Comparison of ENCODE assay signal across 25 mouse cellular contexts in genomic region chr15:80319921-80320320, GRCm38 (mm10). TPM values are rescaled to one million over a fixed set of nuclear protein-coding genes. Genes with fewer than 3 reads are reported as not detected.
DNase-seq lines count a peak whose midpoint lies in the region; ATAC-seq and TF ChIP-seq lines count a peak whose summit lies in the region.
"Had no signal": no experiment of that assay in that cellular context is flagged by ENCODE, and none has a peak within 500 bp of the region (broad histone marks: within the 10 kb centered on the region; RNA-seq: fewer than 3 reads in every experiment).

No protein-coding gene starts in this region.

- H3K27ac ChIP-seq in liver, postnatal 0 days (ENCODE audit: low read depth), result no peak overlapping the region
- no peak overlapping the region for H3K27ac ChIP-seq in liver, embryonic 12.5 days
- H3K27ac ChIP-seq: embryonic facial prominence, embryonic 15.5 days; forebrain, embryonic 15.5 days; heart, embryonic 15.5 days; kidney, embryonic 15.5 days; liver, embryonic 15.5 days; midbrain, embryonic 15.5 days; neural tube, embryonic 12.5 days; stomach, postnatal 0 days had no signal

- DNase-seq in liver, postnatal 0 days, result peak; percentile 34
- peak; percentile 72 to 76 for DNase-seq in B cell, adult 2 months
- peak; percentile 63 for DNase-seq in induced T-regulatory cell, adult 2 months (ENCODE audit: low read depth)
- peak; percentile 15 to 33 for DNase-seq in spleen, postnatal 14 days (ENCODE audit: low spot score in 2 of 2)
- DNase-seq in adrenal gland, adult (ENCODE audit: inconsistent age in 2 of 2, low spot score in 1 of 2), result no peak
- no peak for DNase-seq in ovary, adult 18-20 months (ENCODE audit: low spot score)
- DNase-seq: adrenal gland, postnatal 10 days; cerebellum, adult 2 months; cerebellum, postnatal 36 days; heart, postnatal 4 days; kidney, postnatal 36 days; lung, postnatal 4 days; thymus, adult 2 months had no signal

- H3K9me3 ChIP-seq in liver, postnatal 0 days (ENCODE audit: low read length), result no peaks in the 10 kb centered on the region
- no peaks in the 10 kb centered on the region for H3K9me3 ChIP-seq in liver, embryonic 12.5 days (replicated peaks)
- H3K9me3 ChIP-seq: embryonic facial prominence, embryonic 15.5 days; forebrain, embryonic 15.5 days; heart, embryonic 15.5 days; kidney, embryonic 15.5 days; liver, embryonic 15.5 days; midbrain, embryonic 15.5 days; neural tube, embryonic 12.5 days had no signal

- H3K4me1 ChIP-seq in liver, postnatal 0 days (ENCODE audit: insufficient read depth), result no peaks in the 10 kb centered on the region
- no peaks in the 10 kb centered on the region for H3K4me1 ChIP-seq in liver, embryonic 12.5 days
- H3K4me1 ChIP-seq: liver, embryonic 15.5 days had no signal

- WGBS in liver, postnatal 0 days (ENCODE audit: insufficient replicate concordance), result 72% methylated on average over 6 of the region's 6 CpGs
- 62% methylated on average over 6 of the region's 6 CpGs for WGBS in liver, embryonic 12.5 days (ENCODE audit: insufficient replicate concordance)

- H3K27me3 ChIP-seq in liver, postnatal 0 days (ENCODE audit: insufficient read depth, low read length), result no peaks in the 10 kb centered on the region
- H3K27me3 ChIP-seq in liver, embryonic 12.5 days (replicated peaks), result peaks cover 16% of the 10 kb centered on the region
- H3K27me3 ChIP-seq: forebrain, embryonic 15.5 days; midbrain, embryonic 15.5 days; neural tube, embryonic 12.5 days had no signal

- no peak overlapping the region for H3K4me3 ChIP-seq in liver, postnatal 0 days (ENCODE audit: low read depth, low read length)
- no peak overlapping the region for H3K4me3 ChIP-seq in liver, embryonic 12.5 days
- H3K4me3 ChIP-seq: embryonic facial prominence, embryonic 15.5 days; forebrain, embryonic 15.5 days; heart, embryonic 15.5 days; kidney, embryonic 15.5 days; liver, embryonic 15.5 days; midbrain, embryonic 15.5 days; neural tube, embryonic 12.5 days had no signal

- TF ChIP-seq EP300 in liver, postnatal 0 days (IDR thresholded peaks at IDR 0.05; ENCODE audit: low read depth), result no peak

- no peak overlapping the region for H3K9ac ChIP-seq in liver, postnatal 0 days (replicated peaks)
- H3K9ac ChIP-seq in liver, embryonic 12.5 days, result no peak overlapping the region
- H3K9ac ChIP-seq: embryonic facial prominence, embryonic 15.5 days; forebrain, embryonic 15.5 days; heart, embryonic 15.5 days; kidney, embryonic 15.5 days; liver, embryonic 15.5 days; midbrain, embryonic 15.5 days; neural tube, embryonic 12.5 days had no signal

- TF ChIP-seq CTCF in liver, postnatal 0 days (IDR thresholded peaks at IDR 0.05; ENCODE audit: low read depth), result no peak

- peak; percentile 31; the same call in 1 of the 2 replicates for ATAC-seq in liver, postnatal 0 days
- no peak for ATAC-seq in liver, embryonic 12.5 days
- ATAC-seq: activated CD4-positive, CD25-positive, alpha-beta regulatory T cell, adult 4 months; forebrain, embryonic 15.5 days; hindbrain, embryonic 16.5 days; intestine, embryonic 16.5 days; midbrain, embryonic 15.5 days had no signal

- H3K4me2 ChIP-seq in liver, postnatal 0 days (ENCODE audit: low read depth, low read length), result peak overlapping the region; percentile 32; the same call in 1 of the 2 replicates
- no peak overlapping the region for H3K4me2 ChIP-seq in liver, embryonic 12.5 days
- H3K4me2 ChIP-seq: embryonic facial prominence, embryonic 15.5 days; forebrain, embryonic 15.5 days; heart, embryonic 15.5 days; kidney, embryonic 15.5 days; liver, embryonic 15.5 days; midbrain, embryonic 15.5 days; neural tube, embryonic 12.5 days had no signal

- no peaks in the 10 kb centered on the region for H3K36me3 ChIP-seq in liver, postnatal 0 days (replicated peaks; ENCODE audit: insufficient read depth, low read length)
- no peaks in the 10 kb centered on the region for H3K36me3 ChIP-seq in liver, embryonic 12.5 days
- H3K36me3 ChIP-seq: embryonic facial prominence, embryonic 15.5 days; forebrain, embryonic 15.5 days; heart, embryonic 15.5 days; kidney, embryonic 15.5 days; liver, embryonic 15.5 days; midbrain, embryonic 15.5 days; neural tube, embryonic 12.5 days had no signal

RNA-seq across cellular contexts. Expression of gene Cacna1i, which starts 32.9 kb away (rescaled TPM):
- polyA plus RNA-seq in liver, postnatal 0 days (2015; fragmentation: Nextera tagmentation; extraction: Ambion mirVana), result not detected in 2 replicates
- 0.02 and 0.37 TPM in 2 replicates for polyA plus RNA-seq in liver, embryonic 12.5 days (2016; fragmentation: Nextera tagmentation; extraction: Ambion mirVana)
- polyA plus RNA-seq: heart, embryonic 15.5 days; intestine, embryonic 16.5 days; stomach, postnatal 0 days had no signal

RNA-seq across cellular contexts. Expression of gene Rps19bp1, which starts 55.8 kb away (rescaled TPM):
- polyA plus RNA-seq in liver, postnatal 0 days (2015; fragmentation: Nextera tagmentation; extraction: Ambion mirVana), result 27.0 and 27.5 TPM in 2 replicates
- polyA plus RNA-seq in liver, embryonic 12.5 days (2016; fragmentation: Nextera tagmentation; extraction: Ambion mirVana), result 46.8 and 47.0 TPM in 2 replicates

Comparison
In these comparisons a context has a peak if more than half of its experiments do, and no peak if none do; other contexts are left out.
1. DNase-seq: peak in liver, postnatal 0 days (single experiment), B cell, adult 2 months (2 of 2), induced T-regulatory cell, adult 2 months (single experiment) and spleen, postnatal 14 days (2 of 2); none in adrenal gland, adult (0 of 2) and ovary, adult 18-20 months (single experiment).